Mouse (Mus musculus) retina, adult 2 months (tissue): ENCODE measurements around the gene Mettl7a2.

Source experiments
- DNase-seq: peaks from one replicate; pipeline ENCODE4 v3.0.0-alpha.2; 2012; ENCODE audit warnings: low read depth, low spot score

The Mettl7a2 gene

DNA sequence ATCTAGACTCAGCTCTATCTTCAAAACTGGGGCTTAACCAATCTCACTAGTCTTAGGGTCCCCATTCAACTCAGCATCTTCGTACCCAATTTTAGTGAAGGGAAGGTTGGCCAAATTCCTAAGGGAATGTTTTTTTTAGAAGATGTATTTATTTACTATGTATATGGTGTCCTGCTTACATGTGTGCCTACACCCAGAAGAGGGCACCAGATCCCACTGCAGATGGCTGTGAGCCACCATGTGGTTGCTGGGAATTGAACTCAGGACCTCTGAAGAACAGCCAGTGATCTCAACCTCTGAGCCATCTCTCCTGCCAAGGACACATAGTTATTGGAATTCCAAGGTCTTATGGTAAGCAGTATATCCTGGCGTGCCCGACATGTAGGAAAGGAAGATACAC lies 42.6 kb downstream of the Mettl7a2 start:
- no peak for DNase-seq

DNA sequence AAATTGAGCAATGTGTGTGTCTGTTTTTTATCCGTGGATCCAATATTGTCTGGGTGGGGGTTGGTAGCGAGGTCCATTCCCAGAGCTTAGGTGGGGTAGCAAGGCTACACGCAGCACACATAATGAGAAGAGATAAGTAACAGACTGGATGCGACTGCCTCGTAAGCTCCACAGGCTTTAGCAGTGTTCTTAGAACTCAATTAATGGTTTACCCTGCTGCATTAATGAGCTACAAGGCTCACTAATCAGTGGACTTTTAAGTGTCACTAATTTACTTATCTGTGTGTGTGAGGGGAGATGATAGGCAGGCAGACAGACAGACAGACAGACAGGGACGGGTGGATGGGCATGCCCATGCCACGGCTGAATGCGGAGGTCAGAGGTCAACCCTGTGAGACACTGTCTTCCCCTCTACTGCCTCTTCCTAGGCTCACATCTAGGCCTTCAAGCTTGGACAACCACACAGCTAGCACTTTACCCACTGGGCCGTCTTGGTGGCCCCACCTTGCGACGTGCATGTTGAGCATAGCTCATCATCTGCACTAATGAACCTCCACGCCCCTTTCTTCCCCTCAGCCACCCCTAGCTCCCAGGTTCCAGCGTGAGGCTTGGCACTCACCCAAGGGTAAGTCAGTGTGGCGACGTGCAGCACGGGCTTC lies 47.7 kb downstream of the Mettl7a2 start:
- no peak for DNase-seq

DNA sequence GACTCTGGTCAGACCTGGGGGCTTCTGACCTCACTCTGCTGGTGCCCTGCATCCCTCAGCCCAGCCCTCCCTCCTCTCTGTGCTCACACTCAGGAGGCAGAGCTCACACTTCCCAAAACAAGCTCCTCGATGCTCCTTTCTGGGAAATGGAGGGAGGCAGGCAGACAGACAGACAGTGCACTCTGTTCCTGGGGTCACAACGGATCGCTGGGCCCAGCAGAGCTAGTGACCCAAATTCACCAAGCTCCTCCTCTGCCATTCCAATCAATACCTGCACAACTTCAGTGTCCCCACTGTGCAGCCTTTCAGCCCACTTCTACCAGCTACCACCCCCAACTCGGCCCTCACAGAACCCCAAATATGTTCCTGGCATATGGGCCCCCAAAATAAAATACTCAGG lies 48.8 kb downstream of the Mettl7a2 start:
- no peak for DNase-seq

DNA sequence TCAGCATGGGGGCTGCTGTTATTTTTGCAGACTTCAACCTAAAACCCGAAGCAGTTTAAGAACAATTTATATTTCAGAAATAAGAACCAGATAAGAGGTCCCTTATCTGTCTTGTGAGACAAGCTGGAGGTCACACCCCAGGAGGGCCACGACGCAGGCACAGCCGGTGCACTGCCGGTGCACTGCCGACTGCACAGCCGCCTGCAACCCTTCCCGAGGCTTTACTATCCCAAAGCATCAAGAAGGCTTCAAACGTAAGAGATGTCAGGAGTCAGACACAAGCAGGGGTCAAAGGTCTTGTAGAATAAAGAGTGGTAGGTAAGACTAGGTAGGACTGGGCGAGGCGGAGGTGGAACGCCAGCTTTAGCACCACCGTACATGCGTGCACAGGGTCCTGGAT lies 49.3 kb downstream of the Mettl7a2 start:
- DNase-seq = no peak

DNA sequence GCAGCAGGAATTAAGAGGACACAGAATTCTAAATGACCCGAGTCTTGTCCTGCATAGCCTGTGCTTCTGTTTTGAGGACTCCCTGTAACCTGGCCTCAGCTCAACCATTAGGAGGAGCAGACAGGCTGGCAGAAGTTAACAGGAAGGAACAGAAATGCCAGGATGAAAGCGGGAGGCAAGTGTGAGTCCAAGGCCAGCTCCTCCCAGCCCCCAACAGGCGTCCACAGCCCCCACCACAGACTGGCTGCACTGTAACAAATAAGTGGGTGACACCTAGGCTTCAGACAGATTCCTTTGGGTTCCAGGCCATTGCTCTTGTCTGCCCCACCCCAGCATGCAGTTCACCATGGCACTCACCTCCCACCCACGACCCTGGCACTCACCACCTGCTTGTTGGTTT lies 49.8 kb downstream of the Mettl7a2 start:
- DNase-seq = no peak

DNA sequence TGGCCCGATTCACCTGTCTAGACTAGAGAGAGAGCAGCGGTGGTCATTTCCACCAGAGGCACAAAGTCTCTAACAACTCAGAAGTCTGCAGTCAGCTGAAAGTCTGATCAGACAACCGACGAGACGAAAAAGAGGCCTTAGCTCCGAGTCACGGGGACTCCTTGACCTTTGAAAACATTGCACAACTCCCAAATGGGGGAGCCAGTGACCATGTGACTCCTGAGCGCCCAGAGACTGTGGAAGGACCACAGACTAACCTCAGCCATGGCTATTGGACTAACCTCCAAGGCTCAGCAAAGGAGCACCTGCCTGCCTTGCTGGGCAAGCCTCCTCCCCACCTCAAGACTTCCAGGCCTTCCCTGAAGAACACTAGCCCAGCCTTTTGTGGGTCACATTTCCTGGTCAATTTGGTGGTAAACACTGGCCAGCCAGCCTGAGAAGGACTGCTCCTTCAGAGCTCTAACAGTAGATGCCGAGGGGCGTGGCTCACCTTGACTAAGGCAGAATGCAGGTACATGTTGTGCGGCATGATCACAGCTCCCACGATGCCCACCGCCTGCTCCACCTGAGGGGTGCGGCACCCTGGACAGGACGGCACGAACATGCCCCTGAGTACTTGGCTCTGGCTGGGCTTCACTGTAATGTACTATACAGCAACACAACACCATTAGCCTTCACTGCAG lies 50.5 kb downstream of the Mettl7a2 start:
- DNase-seq = no peak

DNA sequence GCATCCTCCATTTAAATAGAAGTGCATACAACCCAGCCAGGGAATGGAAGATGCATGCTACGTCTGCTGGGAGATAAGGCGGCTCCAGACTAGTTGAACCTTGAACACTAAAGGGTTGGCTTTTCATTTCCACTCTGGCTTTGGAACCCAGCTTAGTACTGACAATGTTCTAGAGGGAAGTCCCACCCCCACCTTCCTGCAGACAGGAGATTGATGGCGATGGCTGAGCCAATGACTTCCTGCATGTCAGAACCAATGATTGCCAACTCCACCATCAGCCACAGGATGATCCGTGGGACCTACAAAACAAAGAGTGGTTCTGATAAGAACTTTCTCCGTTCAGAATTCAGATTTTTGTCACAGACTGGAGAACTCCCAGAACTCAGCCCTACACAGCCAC lies 53.1 kb downstream of the Mettl7a2 start:
- no peak for DNase-seq

DNA sequence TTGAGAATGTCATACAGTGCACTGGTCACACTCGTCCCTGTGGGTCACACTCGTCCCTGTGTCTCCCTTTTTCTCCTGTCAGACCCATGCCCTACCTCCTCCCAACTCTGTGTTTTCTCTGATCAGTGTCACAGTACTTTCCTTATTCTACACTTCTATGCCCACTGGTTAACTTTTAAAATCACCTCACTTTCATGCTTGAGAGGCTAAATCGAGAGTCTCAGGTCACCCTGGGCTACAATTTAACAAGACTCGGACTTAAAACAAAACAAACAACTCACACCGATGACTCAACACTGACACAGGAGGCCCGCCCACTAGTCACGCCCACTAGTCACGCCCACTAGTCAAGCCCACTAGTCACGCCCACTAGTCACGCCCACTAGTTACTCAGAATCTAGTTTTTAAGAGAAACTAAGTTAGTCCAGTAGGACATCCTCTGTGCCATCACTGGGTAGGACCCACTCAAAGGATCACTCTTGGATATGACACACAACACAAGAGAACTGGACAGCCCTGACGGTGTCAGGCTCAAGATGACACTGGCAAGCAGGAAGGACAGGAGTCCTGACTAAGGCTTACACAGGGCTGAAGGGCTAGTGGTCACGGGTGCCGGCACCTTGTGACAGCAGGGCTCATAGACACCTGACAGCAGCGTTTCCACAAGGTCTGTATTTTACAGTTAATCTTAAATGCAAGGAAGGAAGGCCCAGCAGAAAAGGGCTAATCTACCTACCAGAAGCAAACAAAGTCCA lies 58.1 kb downstream of the Mettl7a2 start:
- no peak for DNase-seq
